Mouse (Mus musculus) T-helper 2 cell (primary cell): ENCODE measurements around the gene Thbs4.
"Not testable (repeated sequence)": the region's sequence is repeated elsewhere in the genome, so short reads cannot be mapped to it uniquely, and the experiment has no call there.

Source experiments
- in situ Hi-C: fragments of 300-600 bp; cut with MboI, MseI; formaldehyde crosslinking; loops from one replicate; pipeline ENCODE4 v1.15.1; 2025; ENCODE audit warnings: high pct_unique_total_duplicates

Gene Thbs4

DNA sequence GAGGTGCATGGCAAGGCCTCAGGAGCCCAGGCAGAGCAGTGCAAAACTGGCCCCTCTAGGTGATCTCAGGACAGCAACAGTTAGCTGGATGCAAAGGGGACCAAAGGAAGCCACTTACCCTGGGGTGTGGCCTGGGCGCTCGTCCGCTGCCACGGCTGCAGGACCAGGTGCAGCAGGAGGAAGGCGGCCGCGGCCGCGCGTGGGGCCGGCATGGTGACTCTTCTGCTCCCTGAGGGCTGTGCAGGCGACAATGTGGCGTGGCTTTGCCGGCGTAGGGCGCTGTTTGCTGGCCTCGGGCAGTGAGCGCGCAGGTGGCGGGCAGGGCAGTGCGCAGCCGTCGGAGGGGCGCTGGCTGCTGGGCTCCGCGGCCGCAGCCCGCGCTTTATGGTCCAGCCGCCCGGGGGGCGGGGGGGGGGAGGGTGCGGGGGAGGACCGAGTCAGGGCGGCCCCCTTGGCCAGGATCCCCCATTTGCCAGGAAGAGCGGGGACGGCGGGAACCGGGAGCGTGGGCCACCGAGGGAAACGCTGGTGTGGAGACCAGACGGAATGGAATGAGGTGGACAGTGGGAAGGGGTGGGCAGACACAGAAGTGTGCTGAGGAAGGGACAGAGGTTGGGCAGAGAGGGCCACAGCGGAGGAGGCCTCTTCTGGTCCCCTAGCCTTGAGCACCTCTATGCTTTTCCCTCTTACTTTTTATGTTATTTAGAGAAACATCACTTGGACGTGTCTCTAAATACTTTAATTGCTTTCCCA lies at the start of gene Thbs4:
TSS of gene Thbs4 (minus strand) at position 357 of the 753 bp plus-strand sequence.
- in situ Hi-C loops, result no loop called here

- in situ Hi-C loops, result no loop called here
Observed at GRCm38 (mm10) chr13:92833162-92833561, 38.5 kb upstream of the Thbs4 start.

DNA sequence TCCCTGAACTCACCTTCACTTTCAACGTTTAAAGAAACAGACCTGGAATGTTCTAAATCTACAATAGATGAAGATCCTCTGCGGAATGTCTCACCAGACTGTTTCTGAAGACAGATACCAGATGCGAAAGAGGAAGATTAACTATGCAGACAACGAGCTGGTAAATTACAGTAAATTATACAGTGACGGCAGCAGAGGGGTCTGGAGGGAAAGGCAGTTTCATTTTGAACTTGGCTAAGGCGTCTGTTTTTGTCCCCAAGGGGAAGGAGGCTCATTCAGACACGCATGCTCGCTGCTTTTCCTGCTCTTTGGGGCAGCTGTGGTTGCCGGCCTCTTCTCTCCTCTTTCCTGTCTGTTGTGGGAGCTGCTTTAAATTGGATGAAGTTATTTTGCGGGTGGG lies 34.2 kb upstream of the Thbs4 start:
- in situ Hi-C loops, result no loop called here

- in situ Hi-C loops, result no loop called here
Observed at GRCm38 (mm10) chr13:92817357-92817756, 22.7 kb upstream of the Thbs4 start.

GRCm38 (mm10) chr13:92816329-92816728 lies 21.7 kb upstream of the Thbs4 start:
- in situ Hi-C loops, result no loop called here

DNA sequence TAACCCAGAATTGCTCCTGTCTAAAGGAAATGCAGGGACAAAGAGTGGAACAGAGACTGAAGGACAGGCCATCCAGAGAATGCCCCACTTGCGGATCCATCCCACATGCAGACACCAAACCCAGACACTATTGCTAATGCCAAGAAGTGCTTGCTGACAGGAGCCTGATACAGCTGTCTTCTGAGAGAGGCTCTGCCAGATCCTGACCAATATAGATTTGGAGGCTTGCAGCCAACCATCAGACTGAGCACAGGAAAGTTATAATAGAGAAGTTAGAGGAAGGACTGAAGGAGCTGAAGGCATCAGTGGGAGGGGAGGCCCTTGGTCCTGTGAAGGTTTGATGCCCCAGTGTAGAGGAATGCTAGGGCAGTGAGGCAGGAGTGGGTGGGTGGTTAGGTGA lies 16.0 kb upstream of the Thbs4 start:
- in situ Hi-C loops, result not testable (repeated sequence)

- in situ Hi-C loops, result no loop called here
Observed at GRCm38 (mm10) chr13:92807849-92808248, 13.2 kb upstream of the Thbs4 start.

- in situ Hi-C loops, result no loop called here
Observed at GRCm38 (mm10) chr13:92806785-92807184, 12.2 kb upstream of the Thbs4 start.

DNA sequence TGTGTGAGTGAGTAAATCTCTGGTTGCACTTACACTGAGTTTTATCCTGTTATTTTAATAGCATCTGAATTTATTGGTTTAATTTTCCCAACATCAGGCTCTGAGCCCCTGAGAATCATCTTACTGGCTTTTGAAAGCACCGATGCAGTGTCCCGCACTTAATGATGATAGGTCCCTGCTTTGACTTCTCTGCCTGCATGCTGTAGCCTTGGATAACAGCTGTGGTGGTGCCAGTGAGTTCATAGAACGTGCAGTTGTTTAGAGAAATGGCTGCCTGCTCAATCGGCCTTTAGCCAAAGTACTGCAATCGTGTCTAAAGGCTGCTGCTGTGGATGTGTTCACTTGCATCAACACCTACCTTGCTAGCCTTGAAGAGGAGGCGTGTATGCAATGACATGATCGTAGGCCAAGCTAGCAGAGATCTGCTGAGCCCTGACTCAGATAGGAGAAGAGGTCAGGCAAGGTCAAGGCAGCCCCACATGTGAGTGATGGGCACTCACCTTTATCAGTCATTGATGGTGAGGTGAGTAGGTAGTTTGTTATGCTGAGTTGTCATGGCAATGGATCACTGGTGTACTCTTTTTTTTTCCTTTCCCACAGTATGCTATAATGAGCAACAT lies 4.8 kb upstream of the Thbs4 start:
- in situ Hi-C loops, result no loop called here

- in situ Hi-C loops, result no loop called here
Observed at GRCm38 (mm10) chr13:92798830-92799229, 4.2 kb upstream of the Thbs4 start.

DNA sequence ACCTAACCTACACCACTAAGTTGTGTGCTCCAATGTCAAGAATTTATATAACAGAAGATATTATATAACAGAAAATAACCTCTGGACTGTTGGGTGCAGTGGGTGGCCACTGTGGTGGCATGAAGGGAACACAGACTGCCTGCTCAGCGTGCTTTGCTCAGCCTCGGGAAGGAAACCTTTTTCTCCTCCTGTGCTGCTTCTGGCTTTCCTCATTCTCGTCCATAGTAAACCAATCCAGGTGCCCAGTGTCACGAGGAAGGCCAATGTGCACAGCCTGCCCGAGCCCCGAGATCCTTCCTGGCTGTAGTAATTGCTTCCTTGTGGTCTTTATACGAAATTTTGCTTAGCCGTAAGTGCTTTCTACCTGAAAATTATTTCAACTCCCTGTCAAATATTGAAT lies 982 bp downstream of the Thbs4 start:
- in situ Hi-C loops, result no loop called here

- in situ Hi-C loops, result no loop called here
Observed at GRCm38 (mm10) chr13:92791474-92791873, 3.1 kb downstream of the Thbs4 start.

GRCm38 (mm10) chr13:92784311-92784710 lies 10.3 kb downstream of the Thbs4 start:
- in situ Hi-C loops, result no loop called here

DNA sequence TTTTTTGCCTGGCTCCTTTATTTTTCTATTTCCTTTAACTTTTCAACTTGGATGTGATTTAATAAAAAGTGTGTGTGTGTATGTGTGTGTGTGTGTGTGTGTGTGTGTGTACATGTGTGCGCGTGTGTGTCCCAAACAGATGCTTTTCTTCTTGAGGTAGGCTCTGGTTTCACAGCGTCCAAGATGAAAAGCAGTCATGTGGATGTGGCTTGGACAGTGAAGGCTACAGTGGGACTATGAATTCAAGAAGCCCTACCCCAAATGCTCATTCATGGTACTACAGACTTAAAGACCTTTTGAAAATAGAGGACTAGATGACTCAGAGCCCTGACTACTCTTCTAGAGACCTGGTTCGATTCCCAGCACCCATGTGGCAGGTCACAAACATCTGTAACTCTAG lies 11.1 kb downstream of the Thbs4 start:
- in situ Hi-C loops, result no loop called here

GRCm38 (mm10) chr13:92780927-92781326 lies 13.7 kb downstream of the Thbs4 start:
- in situ Hi-C loops, result no loop called here

GRCm38 (mm10) chr13:92780076-92780475 lies 14.5 kb downstream of the Thbs4 start:
- in situ Hi-C loops, result no loop called here

GRCm38 (mm10) chr13:92778642-92779041 lies 16.0 kb downstream of the Thbs4 start:
- in situ Hi-C loops, result loop anchor here (10.0 kb wide), 2 partner anchors 346 to 816 kb away; no protein-coding TSS in a partner anchor

DNA sequence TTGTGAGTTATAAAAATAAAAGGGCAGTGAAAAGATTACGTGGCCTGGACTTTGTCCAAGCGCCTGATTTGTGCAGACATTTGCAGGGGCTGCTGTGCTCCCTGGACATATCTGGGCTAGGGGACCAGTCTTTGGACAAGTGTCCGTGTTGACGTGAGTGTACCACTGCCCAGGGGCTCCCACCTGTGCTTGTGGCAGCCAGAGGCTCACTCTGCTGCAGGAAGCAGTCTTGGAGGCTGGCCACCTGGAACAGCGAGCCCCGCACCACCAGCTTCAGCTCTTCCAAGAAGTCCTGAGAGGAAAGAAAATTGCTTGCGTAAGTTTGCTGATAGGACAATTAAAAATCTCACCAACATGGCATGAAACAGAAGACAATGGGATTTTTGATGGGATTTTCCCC lies 18.7 kb downstream of the Thbs4 start:
- in situ Hi-C loops, result loop anchor here (10.0 kb wide), 2 partner anchors 349 to 819 kb away; no protein-coding TSS in a partner anchor

DNA sequence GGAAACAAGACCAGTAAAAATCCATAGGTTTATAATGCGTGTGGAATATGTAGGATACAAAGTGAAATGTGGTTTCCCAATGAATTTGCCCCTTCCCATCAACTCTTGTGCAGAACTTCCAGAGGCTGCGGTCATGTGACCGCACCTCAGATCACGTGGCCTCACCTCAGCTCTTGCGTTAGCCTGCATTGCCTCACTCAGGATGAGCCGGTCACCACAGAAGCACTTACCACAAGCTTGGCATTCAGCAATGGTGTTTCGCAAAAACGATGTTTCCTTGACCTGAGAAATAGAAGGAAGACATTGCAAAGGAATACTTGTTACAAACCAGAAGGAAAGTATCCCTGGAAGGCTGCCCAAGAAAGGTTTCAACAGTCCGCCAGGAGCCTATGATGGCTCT lies 19.7 kb downstream of the Thbs4 start:
- in situ Hi-C loops, result loop anchor here (10.0 kb wide), 2 partner anchors 350 to 820 kb away; no protein-coding TSS in a partner anchor

GRCm38 (mm10) chr13:92772500-92772899 lies 22.1 kb downstream of the Thbs4 start:
- in situ Hi-C loops, result loop anchor here (10.0 kb wide), 2 partner anchors 352 to 822 kb away; no protein-coding TSS in a partner anchor

- in situ Hi-C loops, result loop anchor here (10.0 kb wide), 2 partner anchors 353 to 823 kb away; no protein-coding TSS in a partner anchor
Observed at GRCm38 (mm10) chr13:92771566-92771965, 23.1 kb downstream of the Thbs4 start.

DNA sequence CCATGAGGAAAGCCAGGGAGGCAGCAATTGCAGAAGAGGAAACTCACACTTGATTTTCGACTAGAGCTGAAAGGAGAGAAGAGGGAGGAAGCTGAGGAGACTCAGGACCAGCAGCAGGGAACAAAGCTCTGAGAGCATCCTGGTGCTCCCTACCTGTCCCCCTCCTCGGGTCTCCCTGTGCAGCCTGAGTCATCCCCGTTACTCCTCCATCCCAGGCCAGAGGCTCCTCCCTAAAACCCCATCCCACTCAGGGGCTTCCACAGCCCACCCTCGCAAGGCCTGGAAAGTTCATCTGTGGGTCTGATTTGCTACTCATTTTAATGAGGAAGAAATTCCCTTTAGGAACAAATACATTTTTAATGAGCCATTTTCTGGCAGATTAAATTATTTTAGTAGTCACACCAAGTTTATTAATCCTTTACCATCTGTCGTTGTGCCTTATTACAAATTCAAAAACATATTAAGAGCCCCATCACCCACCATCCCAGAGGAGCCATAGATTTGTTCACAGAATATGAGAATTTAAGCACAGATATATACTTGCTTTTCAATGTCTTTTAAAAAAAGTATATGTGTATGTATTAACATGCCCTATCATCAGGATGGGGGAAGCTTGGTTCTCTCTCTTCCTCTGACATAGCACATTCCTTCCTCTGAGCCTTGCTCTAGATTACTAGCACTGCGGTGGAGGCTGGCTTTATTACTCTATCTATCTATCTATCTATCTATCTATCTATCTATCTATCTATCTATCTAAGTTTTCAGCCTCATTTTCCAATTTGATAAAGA lies 29.0 kb downstream of the Thbs4 start:
- in situ Hi-C loops, result no loop called here
